ENCODE assay signal across 8 mouse cellular contexts in the genomic region with DNA sequence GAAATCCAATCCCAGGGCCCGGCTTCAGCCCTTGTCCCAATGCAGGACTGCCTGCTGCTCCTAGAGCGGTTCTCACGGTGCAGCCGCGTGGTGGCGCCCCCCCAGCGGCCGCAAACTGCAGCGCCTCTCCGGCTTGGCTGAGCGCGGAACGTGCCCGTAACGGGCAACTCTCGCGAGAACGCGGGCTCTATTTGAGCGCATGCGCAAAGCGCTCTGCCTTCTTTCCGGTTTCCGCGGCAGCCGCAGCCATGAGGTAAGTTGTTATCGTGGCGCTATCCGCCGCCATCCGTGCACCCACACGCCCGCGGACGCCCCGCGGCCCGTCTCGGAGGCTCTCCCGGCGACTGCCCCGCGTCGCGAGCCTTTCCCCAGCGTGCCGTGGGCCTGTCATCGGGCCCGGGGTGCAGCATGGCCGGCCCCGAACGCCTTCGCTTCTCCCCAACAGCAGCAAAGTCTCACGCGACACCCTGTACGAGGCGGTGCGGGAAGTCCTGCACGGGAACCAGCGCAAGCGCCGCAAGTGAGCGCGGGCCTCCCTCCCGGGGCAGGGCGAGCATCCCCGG. TPM values are rescaled to one million over a fixed set of nuclear protein-coding genes. Genes with fewer than 3 reads are reported as not detected.
DNase-seq lines count a peak whose midpoint lies in the region; ATAC-seq lines count a peak whose summit lies in the region.

A gene (plus strand): TSS at position 106 of the 563 bp plus-strand sequence.

- peak within 1 kb of the TSS; percentile 98 for H3K4me3 ChIP-seq in intestine, embryonic 14.5 days (ENCODE audit: low read depth, low read length)

- H3K27me3 ChIP-seq in intestine, embryonic 14.5 days (replicated peaks; ENCODE audit: control insufficient read depth, insufficient read depth, low read length) = no peaks in the 10 kb centered on the region

- H3K9me3 ChIP-seq in intestine, embryonic 14.5 days (ENCODE audit: control insufficient read depth, low read length) = no peaks in the 10 kb centered on the region

- peak; percentile 79 for ATAC-seq in intestine, embryonic 14.5 days (replicated peaks; ENCODE audit: low FRiP score, low TSS enrichment, low read depth)

- peaks cover 47% of the 10 kb centered on the region for H3K36me3 ChIP-seq in intestine, embryonic 14.5 days (ENCODE audit: control insufficient read depth, insufficient read depth, low read length)

- DNase-seq in adrenal gland, adult (ENCODE audit: inconsistent age in 2 of 2, low spot score in 1 of 2) = peak; percentile 97 to 99
- peak; percentile 97 for DNase-seq in embryo, embryonic 10.5 days (ENCODE audit: low spot score)
- peak; percentile 94 for DNase-seq in gastrocnemius, postnatal 25 days
- DNase-seq in intestine, embryonic 14.5 days (ENCODE audit: low spot score) = peak; percentile 98
- peak; percentile 97 to 99 for DNase-seq in left cerebral cortex, postnatal 14 days (ENCODE audit: low spot score in 2 of 2)
- peak; percentile 98 for DNase-seq in mesoderm, embryonic 11.5 days (ENCODE audit: low read depth, low spot score)
- DNase-seq in right cerebral cortex, postnatal 36 days (ENCODE audit: low spot score in 2 of 2) = peak; percentile 93 to 94
- DNase-seq in yolk sac, embryonic 10.5 days (ENCODE audit: low spot score) = peak; percentile 96

- H3K9ac ChIP-seq in intestine, embryonic 14.5 days (ENCODE audit: low read length) = peak within 1 kb of the TSS; percentile 100

- H3K4me2 ChIP-seq in intestine, embryonic 14.5 days (ENCODE audit: low read length) = peak within 1 kb of the TSS; percentile 98

- H3K4me1 ChIP-seq in intestine, embryonic 14.5 days (replicated peaks; ENCODE audit: control insufficient read depth, insufficient read depth, low read length) = peaks cover 37% of the 10 kb centered on the region

- peak within 1 kb of the TSS; percentile 95 for H3K27ac ChIP-seq in intestine, embryonic 14.5 days (ENCODE audit: low read depth)

- WGBS in intestine, embryonic 14.5 days = under 1% methylated on average over 62 of the region's 67 CpGs

- intact Hi-C loops in left cerebral cortex, postnatal 14 days (cut with DNase I) = loop anchor here (10.0 kb wide), 1 partner anchor 196 kb away; no protein-coding TSS in a partner anchor

RNA-seq across cellular contexts. Expression of the gene that starts here (rescaled TPM):
- total RNA-seq in gastrocnemius, postnatal 25 days (2021) = 100 to 1,000 TPM; 364 to 390 TPM
- 909 and 955 TPM in 2 replicates for polyA plus RNA-seq in intestine, embryonic 14.5 days (2014; fragmentation: Nextera tagmentation; extraction: Ambion mirVana)
- 100 to 1,000 TPM; 365 to 369 TPM for total RNA-seq in left cerebral cortex, postnatal 14 days (2021)

Comparison
In these comparisons a context has a peak if more than half of its experiments do, and no peak if none do; other contexts are left out.
1. Peak in every context shown above with its lines: DNase-seq, ATAC-seq, H3K4me3 ChIP-seq and H3K27ac ChIP-seq.